Mouse (Mus musculus): ENCODE measurements at regions not wholly inside any gene's neighbourhood (a gene's known extent, or its start where the extent isn't known, plus 50 kb on each side); places are given as distances from the start of the nearest gene placed in this dataset.

- DNase-seq: peak; percentile 21
These were observed 107.8 kb downstream of the Btg1 start for GRCm38 (mm10) chr10:96724436-96725175.

- DNase-seq: no peak
These were observed 110.3 kb downstream of the Btg1 start for GRCm38 (mm10) chr10:96726801-96727780.

GRCm38 (mm10) chr10:96733581-96733980 lies 116.8 kb downstream of the Btg1 start:
- no peak for DNase-seq

- no peak for DNase-seq
These were observed 118.3 kb downstream of the Btg1 start for GRCm38 (mm10) chr10:96735146-96735545.

- DNase-seq: no peak
These were observed 119.3 kb downstream of the Btg1 start for GRCm38 (mm10) chr10:96735885-96736628.

- no peak for DNase-seq
These were observed 121.2 kb downstream of the Btg1 start for GRCm38 (mm10) chr10:96737972-96738371.

GRCm38 (mm10) chr10:96738606-96739005 lies 121.8 kb downstream of the Btg1 start:
- DNase-seq: no peak

GRCm38 (mm10) chr10:96744167-96744777 lies 127.5 kb downstream of the Btg1 start:
- DNase-seq: no peak

- no peak for DNase-seq
These were observed 130.3 kb downstream of the Btg1 start for GRCm38 (mm10) chr10:96747015-96747663.

- DNase-seq: no peak
These were observed 134.1 kb downstream of the Btg1 start for GRCm38 (mm10) chr10:96750861-96751260.

GRCm38 (mm10) chr10:96751580-96752264 lies 134.9 kb downstream of the Btg1 start:
- peak; percentile 75 for DNase-seq

- DNase-seq: no peak
These were observed 135.7 kb downstream of the Btg1 start for GRCm38 (mm10) chr10:96752531-96752930.

- DNase-seq: no peak
These were observed 136.7 kb downstream of the Btg1 start for GRCm38 (mm10) chr10:96753521-96753920.

GRCm38 (mm10) chr10:96755674-96756073 lies 138.9 kb downstream of the Btg1 start:
- DNase-seq: no peak

GRCm38 (mm10) chr10:96756355-96757084 lies 139.7 kb downstream of the Btg1 start:
- no peak for DNase-seq

- no peak for DNase-seq
These were observed 140.5 kb downstream of the Btg1 start for GRCm38 (mm10) chr10:96757311-96757710.

GRCm38 (mm10) chr10:96761601-96762000 lies 144.8 kb downstream of the Btg1 start:
- no peak for DNase-seq

GRCm38 (mm10) chr10:96765626-96766025 lies 148.8 kb downstream of the Btg1 start:
- DNase-seq: no peak

GRCm38 (mm10) chr10:96778220-96778619 lies 161.4 kb downstream of the Btg1 start:
- no peak for DNase-seq

- DNase-seq: no peak
These were observed 167.2 kb downstream of the Btg1 start for GRCm38 (mm10) chr10:96783966-96784365.

All from liver (tissue).